Mouse (Mus musculus) embryonic facial prominence, embryonic 13.5 days (tissue): Measurements from ENCODE around the gene Slc7a10. TPM values are rescaled to one million over a fixed set of nuclear protein-coding genes. Genes with fewer than 3 reads are reported as not detected.
"Not testable (repeated sequence)": the region's sequence is repeated elsewhere in the genome, so short reads cannot be mapped to it uniquely, and the experiment has no call there.

Experiments
- ATAC-seq: fragments of 200-750 bp; cut with Nextera tagmentation; 2 replicates; pipeline ENCODE4 v1.8.0; 2017; ENCODE audit warnings: low read depth; ENCODE audit not compliant: insufficient number of reproducible peaks, insufficient read depth, low FRiP score, low TSS enrichment
- H3K27ac ChIP-seq: fragments of 300-500 bp; sonication (generic); 2 replicates; pipeline ENCODE4 v1.5.1; 2015; ENCODE audit warnings: moderate library complexity, mild to moderate bottlenecking, inconsistent platforms
- H3K27me3 ChIP-seq: fragments of 300-500 bp; sonication (generic); 2 replicates; pipeline ENCODE4 v1.6.1; 2015; ENCODE audit warnings: mild to moderate bottlenecking, inconsistent platforms
- H3K36me3 ChIP-seq: fragments of 300-500 bp; sonication (generic); 2 replicates; pipeline ENCODE4 v1.6.1; 2015; ENCODE audit warnings: mild to moderate bottlenecking, inconsistent platforms
- H3K4me1 ChIP-seq: fragments of 300-500 bp; sonication (generic); 2 replicates; pipeline ENCODE4 v1.6.1; 2015; ENCODE audit warnings: inconsistent platforms
- H3K4me2 ChIP-seq: fragments of 300-500 bp; sonication (generic); 2 replicates; pipeline ENCODE4 v1.6.1; 2015; ENCODE audit warnings: moderate library complexity, mild to moderate bottlenecking, inconsistent platforms
- H3K4me3 ChIP-seq: fragments of 300-500 bp; sonication (generic); 2 replicates; pipeline ENCODE4 v1.5.1; 2015; ENCODE audit warnings: mild to moderate bottlenecking, inconsistent platforms
- H3K9ac ChIP-seq: fragments of 300-500 bp; sonication (generic); 2 replicates; pipeline ENCODE4 v1.6.1; 2015; ENCODE audit warnings: mild to moderate bottlenecking, inconsistent platforms
- H3K9me3 ChIP-seq: fragments of 300-500 bp; sonication (generic); 2 replicates; pipeline ENCODE4 v1.6.1; 2016; ENCODE audit warnings: inconsistent platforms
- whole genome bisulfite sequencing: fragments of 180-500 bp; shearing (Covaris S2); methylation state at CpG from one replicate; pipeline ENCODE4 v1.1.7; 2015; ENCODE audit warnings: mixed read lengths; 5-methylcytosine and 5-hydroxymethylcytosine counted together
- polyA plus RNA-seq: library from polyadenylated mRNA; unstranded; fragments of >200 nt; fragmentation: Nextera tagmentation; extraction: Ambion mirVana; gene quantifications from 2 replicates; pipeline ENCODE4 v1.2.1, GENCODE M21; 2015

Gene Slc7a10
- polyA plus RNA-seq, 1 experiment from 2014 or later, result 5.5 TPM

GRCm38 (mm10) chr7:35215225-35215624 lies 29.0 kb downstream of the Slc7a10 start, which contains the start of gene Lrp3:
Gene Lrp3, minus strand, starts transcription at chr7:35215498.
- peak within 1 kb of the TSS; percentile 78 for H3K4me3 ChIP-seq
- peaks cover 25% of the 10 kb centered on the region for H3K36me3 ChIP-seq
- H3K9ac ChIP-seq, result peak within 1 kb of the TSS; percentile 83
- peak; percentile 72 for ATAC-seq
- H3K27me3 ChIP-seq, result 0 out of 2 replicates have a peak, but pooled peaks cover 5% of the 10 kb centered on the region
- peak within 1 kb of the TSS; percentile 22 for H3K27ac ChIP-seq
- under 1% methylated on average over 43 of the region's 53 CpGs for WGBS
- peak within 1 kb of the TSS; percentile 81 for H3K4me2 ChIP-seq
- peaks cover 18% of the 10 kb centered on the region for H3K4me1 ChIP-seq
- H3K9me3 ChIP-seq, result no peaks in the 10 kb centered on the region

DNA sequence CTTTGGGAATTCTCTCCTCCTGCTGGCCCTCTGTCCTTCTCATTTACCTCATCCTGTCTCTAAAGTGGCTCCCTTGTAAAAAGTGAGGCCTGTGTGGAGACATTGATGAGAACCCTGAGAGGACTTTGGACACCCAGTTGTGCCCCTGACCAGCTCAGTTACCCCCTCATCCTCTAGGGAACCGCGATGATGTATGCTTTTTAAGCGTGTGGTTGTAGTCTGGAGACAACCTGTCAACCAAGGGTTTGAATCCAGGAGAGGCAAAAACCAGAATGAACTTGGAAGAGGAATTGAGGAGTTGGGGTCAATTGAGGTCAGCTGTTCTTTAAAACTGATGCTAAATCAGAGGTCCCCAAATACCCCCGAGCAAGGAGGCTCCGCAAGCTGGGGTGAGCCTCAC lies 29.5 kb downstream of the Slc7a10 start:
- 36% methylated on average over 5 of the region's 5 CpGs for WGBS
- peaks cover 20% of the 10 kb centered on the region for H3K36me3 ChIP-seq
- peak overlapping the region; percentile 81 for H3K4me2 ChIP-seq
- no peak for ATAC-seq
- H3K4me1 ChIP-seq, result peaks cover 18% of the 10 kb centered on the region
- H3K27me3 ChIP-seq, result 0 out of 2 replicates have a peak, but pooled peaks cover 5% of the 10 kb centered on the region
- H3K9me3 ChIP-seq, result no peaks in the 10 kb centered on the region
- peak overlapping the region; percentile 83; the same call in 1 of the 2 replicates for H3K9ac ChIP-seq
- H3K27ac ChIP-seq, result no peak overlapping the region
- peak overlapping the region; percentile 78 for H3K4me3 ChIP-seq

DNA sequence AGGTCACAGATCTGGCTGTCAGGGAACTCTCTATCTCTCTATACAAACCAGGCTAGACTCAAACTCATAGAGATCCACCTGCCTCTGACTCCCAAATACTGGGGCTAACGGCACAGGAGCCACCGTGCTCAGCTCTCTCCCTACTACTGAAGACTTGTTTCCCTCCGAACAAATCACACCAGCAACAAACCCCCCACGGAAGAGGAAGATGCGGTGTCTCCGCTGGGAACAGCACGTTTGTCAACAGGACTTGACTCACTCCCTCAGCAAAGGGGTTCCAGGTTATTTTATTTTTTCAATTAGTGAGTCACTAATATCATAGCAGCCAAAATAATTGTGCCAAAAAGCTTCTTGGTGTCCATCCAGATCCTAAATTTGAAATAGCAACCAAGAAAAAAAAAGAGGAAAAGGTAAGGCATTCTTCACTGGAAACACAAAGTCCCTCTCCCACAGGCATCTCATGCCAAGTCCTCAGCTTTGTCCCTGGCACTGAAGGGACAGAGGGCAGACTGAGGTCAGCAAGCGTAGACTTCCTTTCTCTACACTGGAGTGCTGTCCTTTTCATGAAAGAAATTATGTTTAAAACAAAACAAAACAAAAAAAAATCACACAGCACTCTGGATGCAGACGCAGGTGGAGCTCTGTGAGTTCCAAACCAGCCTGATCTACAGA lies 34.6 kb downstream of the Slc7a10 start:
- 73% methylated on average over 9 of the region's 9 CpGs for WGBS
- no peaks in the 10 kb centered on the region for H3K9me3 ChIP-seq
- no peak overlapping the region for H3K27ac ChIP-seq
- no peaks in the 10 kb centered on the region for H3K36me3 ChIP-seq
- no peak for ATAC-seq
- 0 out of 2 replicates have a peak, but pooled peaks cover 3% of the 10 kb centered on the region for H3K27me3 ChIP-seq
- no peaks in the 10 kb centered on the region for H3K4me1 ChIP-seq
- H3K9ac ChIP-seq, result no peak overlapping the region
- no peak overlapping the region for H3K4me2 ChIP-seq
- no peak overlapping the region for H3K4me3 ChIP-seq

- H3K4me3 ChIP-seq, result no peak overlapping the region
- no peak for ATAC-seq
- H3K4me2 ChIP-seq, result no peak overlapping the region
- no peak overlapping the region for H3K9ac ChIP-seq
- H3K4me1 ChIP-seq, result peaks cover 10% of the 10 kb centered on the region; the same call in 1 of the 2 replicates
- 77% methylated on average over 3 of the region's 3 CpGs for WGBS
- H3K36me3 ChIP-seq, result no peaks in the 10 kb centered on the region
- no peak overlapping the region for H3K27ac ChIP-seq
- H3K9me3 ChIP-seq, result 0 out of 2 replicates have a peak, but pooled peaks cover 6% of the 10 kb centered on the region
- H3K27me3 ChIP-seq, result no peaks in the 10 kb centered on the region
These were observed 44.1 kb downstream of the Slc7a10 start for GRCm38 (mm10) chr7:35230333-35230732.

GRCm38 (mm10) chr7:35232796-35233455 lies 46.7 kb downstream of the Slc7a10 start:
- Histone ChIP-seq H3K27ac (no peak overlapping the region), H3K9me3 (0 out of 2 replicates have a peak, but pooled peaks cover 6% of the 10 kb centered on the region), H3K4me2 (peak overlapping the region; percentile 61; the same call in 1 of the 2 replicates), H3K36me3 (no peaks in the 10 kb centered on the region), H3K4me1 (peaks cover 16% of the 10 kb centered on the region; the same call in 1 of the 2 replicates), H3K27me3 (no peaks in the 10 kb centered on the region), H3K4me3 (no peak overlapping the region), H3K9ac (no peak overlapping the region)
- 30% methylated on average over 13 of the region's 13 CpGs for WGBS
- ATAC-seq, result no peak

- H3K4me2 ChIP-seq, result peak overlapping the region; percentile 61
- H3K27ac ChIP-seq, result peak overlapping the region; percentile 95
- H3K27me3 ChIP-seq, result no peaks in the 10 kb centered on the region
- no peak for ATAC-seq
- H3K9me3 ChIP-seq, result 0 out of 2 replicates have a peak, but pooled peaks cover 6% of the 10 kb centered on the region
- WGBS, result 46% methylated on average over 12 of the region's 12 CpGs
- peaks cover 16% of the 10 kb centered on the region; the same call in 1 of the 2 replicates for H3K4me1 ChIP-seq
- peak overlapping the region; percentile 63 for H3K4me3 ChIP-seq
- H3K36me3 ChIP-seq, result no peaks in the 10 kb centered on the region
- peak overlapping the region; percentile 78 for H3K9ac ChIP-seq
These were observed 47.7 kb downstream of the Slc7a10 start for GRCm38 (mm10) chr7:35233861-35234260.

- ATAC-seq, result peak; percentile 92
- Histone ChIP-seq H3K4me1 (peaks cover 16% of the 10 kb centered on the region; the same call in 1 of the 2 replicates), H3K4me3 (peak overlapping the region; percentile 63), H3K4me2 (peak overlapping the region; percentile 61), H3K9ac (peak overlapping the region; percentile 78), H3K27me3 (no peaks in the 10 kb centered on the region), H3K27ac (peak overlapping the region; percentile 95), H3K9me3 (0 out of 2 replicates have a peak, but pooled peaks cover 6% of the 10 kb centered on the region), H3K36me3 (no peaks in the 10 kb centered on the region)
- WGBS, result under 1% methylated on average over 45 of the region's 45 CpGs
These were observed 48.4 kb downstream of the Slc7a10 start for GRCm38 (mm10) chr7:35234361-35235245.

- Histone ChIP-seq H3K9me3 (0 out of 2 replicates have a peak, but pooled peaks cover 6% of the 10 kb centered on the region), H3K4me1 (peaks cover 16% of the 10 kb centered on the region; the same call in 1 of the 2 replicates), H3K27me3 (no peaks in the 10 kb centered on the region), H3K4me3 (peak overlapping the region; percentile 63), H3K9ac (peak overlapping the region; percentile 62), H3K36me3 (no peaks in the 10 kb centered on the region), H3K4me2 (peak overlapping the region; percentile 60), H3K27ac (peak overlapping the region; percentile 77)
- ATAC-seq, result no peak
- WGBS, result 17% methylated on average over 9 of the region's 9 CpGs
These were observed 49.1 kb downstream of the Slc7a10 start for GRCm38 (mm10) chr7:35235308-35235707.

DNA sequence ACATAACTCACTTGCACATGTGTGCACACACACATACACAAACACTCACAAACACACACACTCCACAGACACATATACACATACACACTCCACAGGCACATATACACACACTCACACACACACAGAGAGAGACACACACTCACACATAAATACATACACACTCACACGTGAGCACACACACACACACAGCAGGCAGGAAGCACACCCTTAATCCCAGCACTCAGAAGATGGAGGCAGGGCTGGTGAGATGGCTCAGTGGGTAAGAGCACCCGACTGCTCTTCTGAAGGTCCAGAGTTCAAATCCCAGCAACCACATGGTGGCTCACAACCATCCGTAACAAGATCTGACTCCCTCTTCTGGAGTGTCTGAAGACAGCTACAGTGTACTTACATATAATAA lies 51.8 kb downstream of the Slc7a10 start:
- WGBS, result 70% methylated on average over 3 of the region's 3 CpGs
- peaks cover 14% of the 10 kb centered on the region; the same call in 1 of the 2 replicates for H3K4me1 ChIP-seq
- H3K4me3 ChIP-seq, H3K9ac ChIP-seq, H3K9me3 ChIP-seq, H3K27ac ChIP-seq, H3K36me3 ChIP-seq, H3K4me2 ChIP-seq, ATAC-seq, H3K27me3 ChIP-seq: not testable (repeated sequence)
